Mouse (Mus musculus): ENCODE results near the gene Rpap1. TPM values are rescaled to one million over a fixed set of nuclear protein-coding genes. Genes with fewer than 3 reads are reported as not detected.

The Rpap1 gene
- 14.0 and 14.1 TPM in 2 replicates for polyA plus RNA-seq (2012; rRNA removed)

DNA sequence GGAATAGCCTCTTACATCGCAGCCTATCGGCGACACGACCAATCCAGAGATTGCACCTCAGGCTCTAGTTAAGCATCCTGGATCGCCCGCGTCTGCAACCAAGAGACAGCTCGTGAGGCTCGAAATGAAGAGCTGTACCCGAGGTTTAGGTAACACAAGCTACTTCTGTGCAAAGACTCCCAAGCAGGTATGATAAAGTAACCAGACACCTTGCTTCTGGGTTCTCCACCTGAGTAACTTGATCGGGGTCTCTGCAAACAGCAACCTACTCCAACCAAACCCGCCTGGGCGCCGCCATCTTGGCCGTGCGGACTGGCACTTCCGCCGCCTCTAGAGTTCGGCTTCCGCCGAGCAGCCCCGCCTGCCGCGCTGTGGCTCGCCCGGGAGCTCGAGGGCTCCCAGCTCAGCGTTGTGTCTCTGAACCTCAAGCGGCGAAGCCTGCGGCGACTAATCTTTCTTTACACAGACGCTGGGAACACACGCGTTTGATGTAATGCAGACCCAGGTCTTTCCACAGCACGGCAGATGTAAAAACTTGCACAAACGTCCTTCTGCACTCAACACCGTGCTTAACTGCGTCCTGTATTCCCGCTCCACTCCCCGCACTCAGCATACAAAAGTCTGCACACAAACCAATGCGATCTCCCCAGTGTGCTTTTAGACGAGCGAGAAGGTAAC is at the start of gene Rpap1:
TSS of gene Rpap1 (minus strand) at position 332 of the 678 bp plus-strand sequence.

DNA sequence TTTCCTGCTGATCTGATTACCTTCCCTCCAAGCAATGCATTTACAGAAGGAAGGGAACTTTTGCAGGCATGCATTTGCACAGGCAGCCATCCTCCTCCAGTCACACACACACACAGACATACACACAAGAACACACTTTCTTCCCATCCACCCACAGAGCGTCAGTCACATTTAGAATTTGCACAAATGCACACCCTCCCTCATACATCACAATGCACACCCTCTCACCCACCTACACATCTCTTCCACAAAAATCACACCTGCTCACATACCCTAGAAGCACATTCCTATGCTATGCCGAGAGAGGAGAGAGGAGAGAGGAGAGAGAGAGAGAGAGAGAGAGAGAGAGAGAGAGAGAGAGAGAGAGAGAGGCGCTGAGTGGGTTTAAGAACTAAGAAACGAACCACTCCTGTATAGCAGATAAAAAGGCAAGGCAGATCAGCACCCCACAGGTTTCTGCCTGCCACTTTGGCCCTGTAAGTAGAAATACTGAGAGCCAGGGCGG is 10.0 kb upstream of the Rpap1 start, which contains the start of gene Tyro3:
TSS of gene Tyro3 (plus strand) at position 455 of the 505 bp plus-strand sequence.

DNA sequence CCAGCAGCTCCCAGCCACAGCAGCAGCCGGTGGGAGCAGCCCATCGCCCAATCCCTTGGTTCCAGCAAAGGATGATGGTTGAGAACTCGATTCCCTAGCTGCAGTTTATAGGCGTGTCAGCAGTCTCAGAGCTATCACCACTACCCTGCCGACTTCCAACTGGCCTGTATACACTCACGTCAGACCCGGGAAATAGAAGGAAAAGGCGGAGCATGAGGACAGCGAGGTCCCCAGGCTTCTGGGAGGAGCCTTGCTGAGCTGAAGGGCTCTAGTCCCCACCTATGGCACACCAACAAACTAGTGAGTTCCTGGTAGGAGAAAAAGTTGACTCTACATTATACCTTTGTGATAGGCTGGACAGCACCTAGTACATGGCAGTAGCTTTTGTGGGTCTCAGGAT is 27.1 kb downstream of the Rpap1 start, which contains the start of gene Ltk:
TSS of gene Ltk (minus strand) at position 181 of the 400 bp plus-strand sequence.

DNA sequence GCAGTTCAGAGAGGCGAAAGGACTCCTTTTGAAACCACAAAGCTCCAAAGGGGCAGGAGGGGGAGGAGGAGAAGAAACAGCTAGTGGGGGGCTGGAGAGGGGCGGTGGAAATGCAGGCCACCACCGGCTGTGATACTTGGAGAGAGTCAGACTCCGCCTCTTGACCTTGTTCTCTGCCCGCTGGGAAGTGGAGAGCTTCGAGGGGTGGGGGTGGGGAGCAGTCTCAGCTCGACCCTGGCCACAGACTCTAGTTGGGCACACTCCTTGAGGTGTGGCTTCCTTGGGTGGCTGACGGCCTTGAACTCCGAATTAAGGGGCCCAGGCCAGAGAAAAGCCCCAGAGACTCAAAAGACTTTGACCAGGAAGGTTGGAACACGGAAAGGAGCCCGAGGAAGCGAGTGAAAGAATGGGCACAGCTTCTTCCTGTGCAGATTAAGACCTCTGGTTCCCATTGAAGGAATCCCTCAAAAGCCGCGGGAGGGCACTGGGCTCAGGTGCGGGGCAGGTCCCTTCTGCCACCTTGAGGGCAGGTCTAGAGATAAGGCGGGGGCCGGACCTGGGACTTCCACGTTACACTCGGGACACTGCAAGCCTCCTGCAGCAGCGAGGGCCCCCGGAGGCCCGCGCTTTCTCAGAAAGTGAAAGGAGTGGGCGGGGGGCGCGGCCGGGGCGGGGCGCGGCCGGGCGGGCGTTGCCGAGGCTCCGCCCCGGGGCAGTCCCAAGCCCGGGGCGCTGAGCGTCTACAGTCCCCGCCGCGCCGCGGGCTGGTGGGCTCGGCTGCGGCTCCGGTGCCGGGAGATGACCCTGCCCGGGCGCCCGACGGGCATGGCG is 45.5 kb downstream of the Rpap1 start, which contains the start of gene Itpka:
TSS of gene Itpka (plus strand) at position 757 of the 831 bp plus-strand sequence.

Other genes with a start within 250 kb of the Rpap1 start
- 0.05 TPM in 1 of 2 replicates, not detected in the other for gene Exd1, start 239.9 kb downstream of the Rpap1 start, polyA plus RNA-seq (2012; rRNA removed)
- gene Chp1, start 239.8 kb downstream of the Rpap1 start, polyA plus RNA-seq (2012; rRNA removed) = 70.6 and 77.7 TPM in 2 replicates
- 0.10 and 0.21 TPM in 2 replicates for gene Nusap1, start 169.2 kb downstream of the Rpap1 start, polyA plus RNA-seq (2012; rRNA removed)
- 2.5 and 3.0 TPM in 2 replicates for gene Oip5, start 169.1 kb downstream of the Rpap1 start, polyA plus RNA-seq (2012; rRNA removed)
- 0.22 and 0.49 TPM in 2 replicates for gene Ndufaf1, start 124.7 kb downstream of the Rpap1 start, polyA plus RNA-seq (2012; rRNA removed)
- gene Rtf1, start 112.5 kb downstream of the Rpap1 start, polyA plus RNA-seq (2012; rRNA removed) = 3.2 and 3.7 TPM in 2 replicates
- gene Itpka, start 45.2 kb downstream of the Rpap1 start, polyA plus RNA-seq (2012; rRNA removed) = 10.1 and 12.8 TPM in 2 replicates
- gene Ltk, start 27.1 kb downstream of the Rpap1 start, polyA plus RNA-seq (2012; rRNA removed) = 7.0 and 8.8 TPM in 2 replicates
- 18.0 and 21.9 TPM in 2 replicates for gene Tyro3, start 10.2 kb upstream of the Rpap1 start, polyA plus RNA-seq (2012; rRNA removed)
- 1.4 and 3.3 TPM in 2 replicates for gene Mga, start 109.7 kb upstream of the Rpap1 start, polyA plus RNA-seq (2012; rRNA removed)
- gene Mapkbp1, start 185.2 kb upstream of the Rpap1 start, polyA plus RNA-seq (2012; rRNA removed) = 3.8 and 4.6 TPM in 2 replicates
- gene Jmjd7, start 239.9 kb upstream of the Rpap1 start, polyA plus RNA-seq (2012; rRNA removed) = 6.9 and 9.7 TPM in 2 replicates
- gene Gm28042, start 240.0 kb upstream of the Rpap1 start, polyA plus RNA-seq (2012; rRNA removed) = 2.3 and 5.4 TPM in 2 replicates
- gene Pla2g4b, start 245.9 kb upstream of the Rpap1 start, polyA plus RNA-seq (2012; rRNA removed) = 22.4 and 28.4 TPM in 2 replicates